Mouse (Mus musculus): ENCODE data around the gene G6pc.
"Not testable (repeated sequence)": the region's sequence is repeated elsewhere in the genome, so short reads cannot be mapped to it uniquely, and the experiment has no call there.

G6pc gene

GRCm38 (mm10) chr11:101357505-101358182 lies 9.7 kb upstream of the G6pc start:
- no peak for DNase-seq

- DNase-seq = no peak
These were observed 7.6 kb upstream of the G6pc start for GRCm38 (mm10) chr11:101359776-101360175.

- DNase-seq = no peak
These were observed 6.7 kb upstream of the G6pc start for GRCm38 (mm10) chr11:101360651-101361113.

- no peak for DNase-seq
These were observed 2.8 kb upstream of the G6pc start for GRCm38 (mm10) chr11:101364531-101364931.

DNA sequence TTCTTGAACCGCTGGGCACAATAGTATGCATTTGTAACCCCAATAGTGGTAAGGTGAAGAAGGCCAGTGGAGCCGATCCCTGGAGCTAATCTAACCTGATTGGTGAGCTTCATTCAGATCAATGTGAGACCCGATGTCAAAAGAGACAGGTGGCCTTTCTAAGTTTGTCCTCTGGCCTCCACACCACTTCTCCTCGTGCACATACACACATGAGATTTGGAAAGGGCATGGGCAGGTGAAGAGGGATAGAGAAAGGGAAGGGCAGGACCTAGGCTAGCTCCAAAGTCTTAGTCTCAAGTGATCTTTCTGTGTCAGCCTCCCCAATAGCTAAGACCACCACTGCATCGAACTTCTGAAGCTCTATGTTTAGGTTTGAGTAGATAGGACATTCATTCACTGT lies 2.8 kb downstream of the G6pc start:
- DNase-seq = no peak

DNA sequence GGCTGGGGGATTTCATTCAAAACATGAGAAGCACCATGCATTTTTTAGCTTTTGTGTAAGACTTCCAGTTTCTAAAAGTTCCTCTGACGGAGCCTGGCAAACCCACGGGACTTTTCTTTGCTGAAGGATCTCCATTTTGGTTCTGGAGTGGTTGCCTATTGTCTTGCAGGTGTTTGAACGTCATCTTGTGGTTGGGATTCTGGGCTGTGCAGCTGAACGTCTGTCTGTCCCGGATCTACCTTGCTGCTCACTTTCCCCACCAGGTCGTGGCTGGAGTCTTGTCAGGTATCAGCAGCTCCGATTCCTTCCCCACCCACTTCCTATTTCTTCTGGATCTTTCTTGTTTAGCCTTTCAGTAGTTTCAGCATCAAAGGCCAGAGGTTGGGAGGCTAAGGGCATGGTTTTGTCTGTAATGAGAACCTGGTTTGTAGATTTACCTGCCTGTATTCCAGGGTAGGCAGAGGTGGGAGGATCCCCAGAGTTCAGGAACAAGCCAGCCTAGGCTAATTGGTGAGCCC lies 7.1 kb downstream of the G6pc start:
- DNase-seq = no peak

DNA sequence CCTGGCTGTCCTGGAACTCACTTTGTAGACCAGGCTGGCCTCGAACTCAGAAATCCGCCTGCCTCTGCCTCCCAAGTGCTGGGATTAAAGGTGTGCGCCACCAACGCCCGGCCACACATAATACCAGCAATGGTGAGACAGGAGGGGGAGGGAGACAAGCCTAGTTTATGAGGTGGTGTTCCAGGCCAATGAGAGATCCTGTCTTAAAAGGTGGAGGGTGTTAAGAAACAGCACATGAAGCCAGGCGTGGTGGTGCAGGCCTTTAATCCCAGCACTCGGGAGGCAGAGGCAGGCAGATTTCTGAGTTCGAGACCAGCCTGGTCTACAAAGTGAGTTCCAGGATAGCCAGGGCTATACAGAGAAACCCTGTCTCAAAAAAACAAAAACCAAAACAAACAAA lies 10.8 kb downstream of the G6pc start:
- DNase-seq = not testable (repeated sequence)

DNA sequence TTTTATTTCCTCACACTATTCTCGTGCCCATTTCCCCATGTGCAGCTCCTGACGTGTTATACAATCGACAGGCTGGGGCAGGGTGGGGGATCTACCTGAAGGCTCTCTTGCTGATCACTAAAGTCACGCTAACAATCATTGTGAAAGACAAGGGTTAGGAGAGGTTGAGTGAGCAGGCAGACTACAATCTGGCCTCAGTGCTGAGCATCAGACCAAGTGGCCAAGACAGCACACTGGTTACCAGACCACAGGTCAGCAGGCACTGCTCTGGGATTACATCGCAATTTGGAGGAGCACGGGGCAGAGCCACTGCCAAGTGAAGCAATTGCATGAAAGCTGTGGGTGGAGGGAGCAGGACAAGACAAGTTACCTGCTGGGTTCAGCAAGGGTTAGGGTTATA lies 11.6 kb downstream of the G6pc start:
- no peak for DNase-seq

DNA sequence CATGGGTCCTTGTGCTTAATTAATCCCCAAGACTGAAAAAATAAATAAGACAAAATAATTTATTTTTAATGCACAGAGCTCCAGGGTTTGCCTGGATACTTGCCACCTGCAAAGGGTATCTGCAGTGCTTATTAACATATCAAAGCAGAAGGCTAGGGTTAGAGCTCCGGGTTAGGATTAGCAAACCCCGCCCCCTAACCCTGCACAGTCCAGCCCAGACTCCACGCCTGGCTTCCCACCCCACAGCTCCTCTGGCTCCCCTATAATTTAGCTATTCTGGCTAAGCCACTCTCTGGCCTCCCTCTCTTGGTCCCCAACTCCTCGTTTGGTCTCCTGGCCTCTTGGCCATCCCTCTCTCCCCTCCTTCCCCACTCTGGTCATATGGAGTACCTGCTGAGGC lies 14.5 kb downstream of the G6pc start:
- DNase-seq = no peak

- DNase-seq = peak; percentile 79
These were observed 27.7 kb downstream of the G6pc start for GRCm38 (mm10) chr11:101395110-101395509.

GRCm38 (mm10) chr11:101415306-101415705 lies 47.9 kb downstream of the G6pc start:
- DNase-seq = no peak

- DNase-seq = no peak
These were observed 49.2 kb downstream of the G6pc start for GRCm38 (mm10) chr11:101416433-101417100.

- DNase-seq = peak; percentile 91
These were observed 49.9 kb downstream of the G6pc start, which contains the start of gene Aarsd1 for GRCm38 (mm10) chr11:101417101-101417855. Aarsd1 (minus strand) TSS chr11:101417615.

GRCm38 (mm10) chr11:101418991-101419390 lies 51.6 kb downstream of the G6pc start:
- DNase-seq = no peak

DNA sequence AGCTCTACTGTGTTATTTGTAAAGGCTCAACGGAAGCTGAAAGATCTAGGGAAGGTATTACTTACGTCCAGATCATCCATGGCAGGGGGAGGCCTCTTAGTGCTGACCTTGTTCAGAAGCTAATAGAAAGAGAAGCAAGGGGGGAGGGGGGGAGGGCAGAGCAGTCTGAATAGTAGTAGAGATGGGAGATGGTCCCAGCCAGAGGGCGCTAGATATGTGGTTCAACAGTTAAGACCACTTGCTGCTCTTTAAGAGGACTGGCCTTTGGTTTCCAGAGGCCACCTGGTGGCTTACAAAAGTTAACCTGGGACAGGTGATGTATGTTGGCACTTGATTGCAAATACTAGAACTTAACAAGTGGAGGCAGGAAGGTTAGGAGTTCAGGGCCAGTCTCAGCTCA lies 52.2 kb downstream of the G6pc start:
- no peak for DNase-seq

DNA sequence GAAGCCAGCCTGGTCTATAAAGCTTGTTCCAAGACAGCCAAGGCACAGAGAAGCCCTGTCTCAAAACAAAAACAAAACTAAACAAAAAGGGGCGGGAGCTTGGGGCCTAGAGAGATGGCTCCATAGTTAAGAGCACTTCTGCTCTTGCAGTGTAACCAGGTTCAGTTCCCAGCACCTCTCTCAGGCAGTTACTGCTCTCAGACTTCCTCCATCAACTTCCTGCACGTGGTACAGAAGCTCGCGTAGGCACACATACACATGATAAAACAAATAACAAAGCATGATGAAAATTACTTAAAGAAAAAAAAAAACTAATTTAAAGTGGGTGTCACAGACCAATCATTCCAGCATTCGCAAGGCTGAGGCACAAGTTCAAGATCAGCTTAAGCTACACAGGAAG lies 52.8 kb downstream of the G6pc start:
- no peak for DNase-seq

GRCm38 (mm10) chr11:101424105-101424851 lies 56.9 kb downstream of the G6pc start, which contains the start of gene Gm27029:
Gm27029 (minus strand) TSS chr11:101424796.
- no peak for DNase-seq

DNA sequence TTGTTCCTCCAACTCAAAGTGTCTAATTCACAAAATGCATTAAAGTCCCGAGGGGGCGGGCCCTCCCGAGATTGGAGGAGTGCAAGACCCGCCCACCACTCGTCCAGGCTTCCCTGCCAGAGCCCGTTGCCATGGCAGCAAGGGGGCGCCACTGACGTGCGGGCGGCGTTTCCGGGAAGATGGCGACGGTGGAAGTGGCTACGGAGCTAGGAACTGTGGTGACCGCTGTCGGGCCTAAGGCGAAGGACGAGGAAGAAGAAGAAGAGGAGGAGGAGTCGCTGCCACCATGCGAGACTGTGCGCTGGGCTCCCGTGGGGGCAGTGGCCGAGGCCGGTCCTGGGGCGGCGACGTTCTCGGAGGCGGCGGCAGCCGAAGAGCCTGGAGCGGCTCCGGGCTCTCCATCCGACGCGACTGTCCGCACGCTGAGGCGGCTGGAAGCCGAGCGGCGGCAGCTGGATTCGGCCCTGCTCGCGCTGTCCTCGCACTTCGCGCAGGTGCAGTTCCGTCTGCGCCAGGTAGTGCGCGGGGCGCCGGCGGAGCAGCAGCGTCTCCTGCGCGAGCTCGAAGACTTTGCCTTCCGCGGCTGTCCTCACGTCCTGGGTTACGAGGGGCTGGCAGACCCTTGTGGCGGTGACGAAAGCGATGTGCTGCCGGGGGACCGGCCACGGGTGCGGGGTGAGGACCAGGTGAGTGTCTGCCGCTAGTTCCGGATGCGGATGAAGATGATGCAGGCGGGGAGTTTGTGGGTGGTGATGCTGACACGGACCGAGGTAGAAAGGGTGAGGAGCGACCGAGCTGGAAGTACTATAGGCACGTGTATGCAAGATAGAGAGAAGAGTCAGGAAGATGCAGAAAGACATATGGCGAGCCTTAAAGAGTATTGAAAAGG lies 57.8 kb downstream of the G6pc start, which contains the start of the genes Rundc1 and Ptges3l:
TSS of gene Rundc1 (plus strand) at position 161 of the 889 bp plus-strand sequence.
TSS of gene Ptges3l (minus strand) at position 409 of the 889 bp plus-strand sequence.
- DNase-seq = peak; percentile 99

DNA sequence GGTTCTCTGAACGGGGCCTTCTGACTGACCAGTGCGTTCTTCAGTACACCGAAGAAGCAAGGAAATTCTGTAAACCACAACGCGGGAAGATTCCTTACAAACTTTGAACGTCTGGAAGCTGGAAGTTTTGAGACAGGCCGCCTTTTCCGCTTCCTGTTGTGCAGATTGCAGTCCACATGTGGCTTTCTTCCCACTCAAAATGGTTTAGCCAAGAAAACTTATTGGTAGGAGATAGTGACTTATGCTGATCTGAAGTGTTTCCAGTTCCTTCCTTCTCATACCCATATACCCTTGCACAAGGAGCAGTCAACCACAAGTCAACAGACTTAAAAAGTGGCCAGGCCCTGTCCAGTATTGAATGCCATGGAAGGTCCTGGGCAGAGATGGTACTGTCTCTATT lies 58.8 kb downstream of the G6pc start:
- no peak for DNase-seq

All from right cerebral cortex, postnatal 4 days (tissue).